Mouse (Mus musculus): ENCODE results near the gene Man2b1.
A peak's percentile ranks its signal among the peaks of the same experiment; 100 is the strongest.

The Man2b1 gene

GRCm38 (mm10) chr8:85083108-85083813 lies at the start of gene Man2b1:
Man2b1 (plus strand) TSS chr8:85083270.
- peak; percentile 83 to 87 for DNase-seq

GRCm38 (mm10) chr8:85033867-85034266 lies 49.2 kb upstream of the Man2b1 start:
- no peak for DNase-seq

- DNase-seq: peak; percentile 66 to 67
Observed at GRCm38 (mm10) chr8:85034764-85035163, 48.3 kb upstream of the Man2b1 start.

GRCm38 (mm10) chr8:85035165-85035727 lies 47.8 kb upstream of the Man2b1 start:
- DNase-seq: no peak

- DNase-seq: no peak
Observed at GRCm38 (mm10) chr8:85035728-85036310, 47.3 kb upstream of the Man2b1 start.

- DNase-seq: no peak
Observed at GRCm38 (mm10) chr8:85036381-85036717, 46.7 kb upstream of the Man2b1 start.

- DNase-seq: peak; percentile 91 to 94
Observed at GRCm38 (mm10) chr8:85036718-85037365, 46.2 kb upstream of the Man2b1 start, which contains the start of gene Tnpo2. Tnpo2 (plus strand) TSS chr8:85036915.

GRCm38 (mm10) chr8:85037366-85037680 lies 45.7 kb upstream of the Man2b1 start:
- DNase-seq: no peak

- peak; percentile 36 to 39 for DNase-seq
Observed at GRCm38 (mm10) chr8:85037681-85038531, 45.2 kb upstream of the Man2b1 start.

GRCm38 (mm10) chr8:85043619-85044018 lies 39.5 kb upstream of the Man2b1 start:
- DNase-seq: no peak

GRCm38 (mm10) chr8:85057367-85057766 lies 25.7 kb upstream of the Man2b1 start:
- no peak for DNase-seq

- DNase-seq: peak; percentile 90 to 95
Observed at GRCm38 (mm10) chr8:85059879-85060616, 23.0 kb upstream of the Man2b1 start, which contains the start of gene Fbxw9. Fbxw9 (plus strand) TSS chr8:85060055.

- no peak for DNase-seq
Observed at GRCm38 (mm10) chr8:85062603-85063002, 20.5 kb upstream of the Man2b1 start.

- DNase-seq: no peak
Observed at GRCm38 (mm10) chr8:85065213-85065612, 17.9 kb upstream of the Man2b1 start.

GRCm38 (mm10) chr8:85067155-85067554 lies 15.9 kb upstream of the Man2b1 start:
- no peak for DNase-seq

- no peak for DNase-seq
Observed at GRCm38 (mm10) chr8:85067982-85068381, 15.1 kb upstream of the Man2b1 start, which contains the start of gene Gm5741. Gm5741 (minus strand) TSS chr8:85067982.

GRCm38 (mm10) chr8:85071041-85071440 lies 12.0 kb upstream of the Man2b1 start:
- DNase-seq: no peak

- DNase-seq: peak; percentile 88 to 90
Observed at GRCm38 (mm10) chr8:85071514-85072281, 11.4 kb upstream of the Man2b1 start, which contains the start of gene Dhps. Dhps (plus strand) TSS chr8:85071757.

GRCm38 (mm10) chr8:85072364-85072929 lies 10.6 kb upstream of the Man2b1 start:
- no peak for DNase-seq

- no peak for DNase-seq
Observed at GRCm38 (mm10) chr8:85073041-85073612, 9.9 kb upstream of the Man2b1 start.

Data from cerebellum, postnatal 36 days (tissue).